Mouse (Mus musculus) midbrain, embryonic 16.5 days (tissue): ENCODE data around the gene Tmprss15. TPM values are rescaled to one million over a fixed set of nuclear protein-coding genes. Genes with fewer than 3 reads are reported as not detected.
A peak's percentile ranks its signal among the peaks of the same experiment; 100 is the strongest.

Experiments used
- ATAC-seq: fragments of 200-750 bp; cut with Nextera tagmentation; 2 replicates; pipeline ENCODE4 v1.8.0; 2017; ENCODE audit warnings: moderate TSS enrichment
- H3K27ac ChIP-seq: fragments of 300-500 bp; sonication (generic); 2 replicates; pipeline ENCODE4 v1.5.1; 2014; ENCODE audit warnings: mild to moderate bottlenecking, low read length, mixed read lengths
- H3K27me3 ChIP-seq: fragments of 300-500 bp; sonication (generic); 2 replicates; pipeline ENCODE4 v1.6.1; 2014; ENCODE audit warnings: low read depth, low read length, mixed read lengths; ENCODE audit not compliant: control insufficient read depth, insufficient read depth
- H3K36me3 ChIP-seq: fragments of 300-500 bp; sonication (generic); 2 replicates; pipeline ENCODE4 v1.6.1; 2014; ENCODE audit warnings: mild to moderate bottlenecking, low read length, moderate library complexity, mixed read lengths; ENCODE audit not compliant: control insufficient read depth, insufficient read depth
- H3K4me1 ChIP-seq: fragments of 300-500 bp; sonication (generic); 2 replicates; pipeline ENCODE4 v1.6.1; 2014; ENCODE audit warnings: mild to moderate bottlenecking, low read length, mixed read lengths; ENCODE audit not compliant: control insufficient read depth, insufficient read depth
- H3K4me2 ChIP-seq: fragments of 300-500 bp; sonication (generic); 2 replicates; pipeline ENCODE4 v1.6.1; 2014; ENCODE audit warnings: mild to moderate bottlenecking, low read length, mixed read lengths
- H3K4me3 ChIP-seq: fragments of 300-500 bp; sonication (generic); 2 replicates; pipeline ENCODE4 v1.5.1; 2014; ENCODE audit warnings: low read depth, mild to moderate bottlenecking, low read length, moderate library complexity, mixed read lengths
- H3K9ac ChIP-seq: fragments of 300-500 bp; sonication (generic); 2 replicates; pipeline ENCODE4 v1.6.1; 2014; ENCODE audit warnings: low read depth, low read length, mixed read lengths
- H3K9me3 ChIP-seq: fragments of 300-500 bp; sonication (generic); replicated peaks from 2 replicates; pipeline ENCODE4 v1.6.1; 2014; ENCODE audit warnings: mild to moderate bottlenecking, low read length, mixed read lengths; ENCODE audit not compliant: control insufficient read depth, poor library complexity, severe bottlenecking
- WGBS: fragments of 180-500 bp; shearing (Covaris S2); extraction: QIAGEN DNeasy Blood & Tissue Kit; methylation state at CpG from one replicate; pipeline ENCODE4 v1.1.7; 2014; 5-methylcytosine and 5-hydroxymethylcytosine counted together
- polyA plus RNA-seq: library from polyadenylated mRNA; unstranded; fragments of >200 nt; fragmentation: Nextera tagmentation; extraction: Ambion mirVana; gene quantifications from 2 replicates; pipeline ENCODE4 v1.2.1, GENCODE M21; 2015

The Tmprss15 gene
- polyA plus RNA-seq = 0.06 and 0.12 TPM in 2 replicates

- no peaks in the 10 kb centered on the region for H3K4me1 ChIP-seq
- H3K27ac ChIP-seq = no peak within 1 kb of the TSS
- H3K36me3 ChIP-seq = no peaks in the 10 kb centered on the region
- no peaks in the 10 kb centered on the region for H3K27me3 ChIP-seq
- no peak within 1 kb of the TSS for H3K9ac ChIP-seq
- H3K9me3 ChIP-seq = no peaks in the 10 kb centered on the region
- H3K4me2 ChIP-seq = no peak within 1 kb of the TSS
- WGBS = 91% methylated on average over 4 of the region's 4 CpGs
- no peak for ATAC-seq
- no peak within 1 kb of the TSS for H3K4me3 ChIP-seq
These were observed at the start of gene Tmprss15 for GRCm38 (mm10) chr16:79090997-79091396. Gene Tmprss15, minus strand, starts transcription at chr16:79091097.

- Histone ChIP-seq H3K4me1 (no peaks in the 10 kb centered on the region), H3K9ac (no peak overlapping the region), H3K36me3 (no peaks in the 10 kb centered on the region), H3K9me3 (no peaks in the 10 kb centered on the region), H3K27ac (no peak overlapping the region), H3K27me3 (no peaks in the 10 kb centered on the region), H3K4me2 (no peak overlapping the region), H3K4me3 (no peak overlapping the region)
- 0 out of 2 replicates have a peak, but pooled peaks have one; percentile 64 for ATAC-seq
- WGBS = 33% methylated on average over 1 of the region's 1 CpGs
These were observed 24.0 kb upstream of the Tmprss15 start for GRCm38 (mm10) chr16:79114879-79115278.

GRCm38 (mm10) chr16:79109516-79109915 lies 18.6 kb upstream of the Tmprss15 start:
- no peaks in the 10 kb centered on the region for H3K9me3 ChIP-seq
- no peak for ATAC-seq
- H3K4me3 ChIP-seq = no peak overlapping the region
- no peak overlapping the region for H3K27ac ChIP-seq
- no peaks in the 10 kb centered on the region for H3K27me3 ChIP-seq
- no peak overlapping the region for H3K9ac ChIP-seq
- H3K36me3 ChIP-seq = no peaks in the 10 kb centered on the region
- peaks cover 5% of the 10 kb centered on the region; the same call in 1 of the 2 replicates for H3K4me1 ChIP-seq
- 0 out of 2 replicates have a peak overlapping the region, but pooled peaks have one; percentile 0 for H3K4me2 ChIP-seq
- WGBS = 37% methylated on average over 1 of the region's 1 CpGs

- no peak overlapping the region for H3K9ac ChIP-seq
- no peaks in the 10 kb centered on the region for H3K9me3 ChIP-seq
- no peak overlapping the region for H3K27ac ChIP-seq
- ATAC-seq = no peak
- H3K4me3 ChIP-seq = no peak overlapping the region
- 67% methylated on average over 5 of the region's 5 CpGs for WGBS
- no peaks in the 10 kb centered on the region for H3K36me3 ChIP-seq
- H3K27me3 ChIP-seq = no peaks in the 10 kb centered on the region
- H3K4me2 ChIP-seq = no peak overlapping the region
- peaks cover 5% of the 10 kb centered on the region; the same call in 1 of the 2 replicates for H3K4me1 ChIP-seq
These were observed 18.1 kb upstream of the Tmprss15 start for GRCm38 (mm10) chr16:79108969-79109368.

GRCm38 (mm10) chr16:79100325-79100724 lies 9.4 kb upstream of the Tmprss15 start:
- H3K27ac ChIP-seq = no peak overlapping the region
- no peaks in the 10 kb centered on the region for H3K36me3 ChIP-seq
- no peak overlapping the region for H3K9ac ChIP-seq
- H3K4me1 ChIP-seq = no peaks in the 10 kb centered on the region
- H3K4me2 ChIP-seq = no peak overlapping the region
- H3K27me3 ChIP-seq = no peaks in the 10 kb centered on the region
- no peak overlapping the region for H3K4me3 ChIP-seq
- WGBS = 60% methylated on average over 2 of the region's 2 CpGs
- no peak for ATAC-seq
- H3K9me3 ChIP-seq = no peaks in the 10 kb centered on the region

GRCm38 (mm10) chr16:79098321-79098720 lies 7.4 kb upstream of the Tmprss15 start:
- Histone ChIP-seq H3K4me2 (no peak overlapping the region), H3K9me3 (no peaks in the 10 kb centered on the region), H3K36me3 (no peaks in the 10 kb centered on the region), H3K27ac (no peak overlapping the region), H3K27me3 (no peaks in the 10 kb centered on the region), H3K4me3 (no peak overlapping the region), H3K9ac (no peak overlapping the region), H3K4me1 (no peaks in the 10 kb centered on the region)
- WGBS = 96% methylated on average over 2 of the region's 2 CpGs
- ATAC-seq = no peak

- Histone ChIP-seq H3K9me3 (no peaks in the 10 kb centered on the region), H3K4me1 (no peaks in the 10 kb centered on the region), H3K4me3 (no peak overlapping the region), H3K36me3 (no peaks in the 10 kb centered on the region), H3K27ac (no peak overlapping the region), H3K4me2 (no peak overlapping the region), H3K27me3 (no peaks in the 10 kb centered on the region), H3K9ac (no peak overlapping the region)
- 91% methylated on average over 6 of the region's 6 CpGs for WGBS
- no peak for ATAC-seq
These were observed 4.3 kb downstream of the Tmprss15 start for GRCm38 (mm10) chr16:79086550-79086949.

- Histone ChIP-seq H3K4me2 (no peak overlapping the region), H3K27me3 (no peaks in the 10 kb centered on the region), H3K36me3 (no peaks in the 10 kb centered on the region), H3K9ac (no peak overlapping the region), H3K4me3 (no peak overlapping the region), H3K9me3 (no peaks in the 10 kb centered on the region), H3K4me1 (no peaks in the 10 kb centered on the region), H3K27ac (no peak overlapping the region)
- no peak for ATAC-seq
- 90% methylated on average over 1 of the region's 1 CpGs for WGBS
These were observed 27.0 kb downstream of the Tmprss15 start for GRCm38 (mm10) chr16:79063848-79064247.

- Histone ChIP-seq H3K27ac (no peak overlapping the region), H3K9me3 (no peaks in the 10 kb centered on the region), H3K27me3 (no peaks in the 10 kb centered on the region), H3K36me3 (no peaks in the 10 kb centered on the region), H3K4me2 (no peak overlapping the region), H3K9ac (no peak overlapping the region), H3K4me3 (no peak overlapping the region), H3K4me1 (no peaks in the 10 kb centered on the region)
- 61% methylated on average over 12 of the region's 12 CpGs for WGBS
- ATAC-seq = no peak; the same call in 1 of the 2 replicates
These were observed 31.9 kb downstream of the Tmprss15 start for GRCm38 (mm10) chr16:79058775-79059558.
